Mouse (Mus musculus) lung, postnatal 0 days (tissue): ENCODE results near the gene Zbtb39.

ENCODE experiments used
- CTCF ChIP-seq: IDR thresholded peaks from 2 replicates; pipeline ENCODE4 v1.5.1; 2016; ENCODE audit warnings: antibody characterized with exemption, mild to moderate bottlenecking
- EP300 ChIP-seq: IDR thresholded peaks from 2 replicates; pipeline ENCODE4 v1.6.1; 2016; ENCODE audit warnings: antibody characterized with exemption, mild to moderate bottlenecking, control low read depth

- TF ChIP-seq CTCF (no peak), EP300 (no peak)
Observed at GRCm38 (mm10) chr10:127725136-127725535, 14.2 kb upstream of the Zbtb39 start.
